Mouse (Mus musculus): ENCODE measurements at regions not wholly inside any gene's neighbourhood (a gene's known extent, or its start where the extent isn't known, plus 50 kb on each side); places are given as distances from the start of the nearest gene placed in this dataset.

- TF ChIP-seq POLR2A (IDR thresholded peaks at IDR 0.05; ENCODE audit: borderline replicate concordance, control insufficient read depth, low read depth, low read length) (no peak), CTCF (IDR thresholded peaks at IDR 0.05; ENCODE audit: control insufficient read depth, insufficient read depth, low read length) (no peak)
- Histone ChIP-seq H3K4me1 (ENCODE audit: control insufficient read depth, insufficient read depth, low read length) (no peaks in the 10 kb centered on the region), H3K27ac (ENCODE audit: control insufficient read depth, insufficient read depth, low read depth, low read length, poor library complexity) (no peak overlapping the region), H3K4me3 (replicated peaks; ENCODE audit: control insufficient read depth, low read depth, low read length) (peak overlapping the region; percentile 13)
- 31% methylated on average over 20 of the region's 20 CpGs for WGBS
These were observed 102.2 kb upstream of the Kitl start for GRCm38 (mm10) chr10:99913001-99913845.

DNA sequence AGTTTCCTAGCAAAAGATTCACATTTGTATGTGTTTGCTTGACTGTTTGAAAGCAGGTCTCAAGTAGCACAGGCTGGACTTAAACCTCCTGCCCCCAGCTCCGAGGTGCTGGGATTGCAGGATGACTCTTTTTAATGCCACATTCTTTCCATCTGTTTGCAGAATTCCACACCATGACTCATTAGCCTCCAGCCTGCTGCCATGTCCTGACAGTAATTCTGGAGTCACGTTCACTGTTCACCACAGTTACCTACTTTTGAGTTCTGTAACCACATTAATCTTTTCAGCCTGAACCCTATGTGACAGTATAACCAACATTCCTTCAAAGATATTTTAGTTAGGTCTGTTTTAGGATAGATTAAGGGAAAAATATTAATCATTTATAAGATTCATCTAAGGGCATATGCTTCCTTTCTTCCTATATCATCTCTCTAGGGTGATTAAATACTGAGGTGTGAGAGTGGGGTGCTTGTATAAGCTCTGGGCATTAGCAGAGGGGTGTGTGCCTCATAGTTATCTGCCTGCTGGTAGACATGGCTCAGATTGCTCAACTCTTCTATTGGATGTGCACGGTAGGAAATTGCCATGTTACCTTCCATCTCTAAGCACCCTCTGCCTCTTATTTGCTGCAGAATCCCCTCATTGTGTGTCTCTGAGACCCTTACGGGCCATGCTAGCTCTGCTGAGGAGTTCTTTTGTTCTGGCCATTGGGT is 105.3 kb upstream of the Kitl start:
- no peaks in the 10 kb centered on the region for H3K4me1 ChIP-seq (ENCODE audit: control insufficient read depth, insufficient read depth, low read length)
- H3K27ac ChIP-seq (ENCODE audit: control insufficient read depth, insufficient read depth, low read depth, low read length, poor library complexity), result no peak overlapping the region
- no peak for TF ChIP-seq POLR2A (IDR thresholded peaks at IDR 0.05; ENCODE audit: borderline replicate concordance, control insufficient read depth, low read depth, low read length)
- H3K4me3 ChIP-seq (replicated peaks; ENCODE audit: control insufficient read depth, low read depth, low read length), result no peak overlapping the region
- 70% methylated on average over 4 of the region's 4 CpGs for WGBS

DNA sequence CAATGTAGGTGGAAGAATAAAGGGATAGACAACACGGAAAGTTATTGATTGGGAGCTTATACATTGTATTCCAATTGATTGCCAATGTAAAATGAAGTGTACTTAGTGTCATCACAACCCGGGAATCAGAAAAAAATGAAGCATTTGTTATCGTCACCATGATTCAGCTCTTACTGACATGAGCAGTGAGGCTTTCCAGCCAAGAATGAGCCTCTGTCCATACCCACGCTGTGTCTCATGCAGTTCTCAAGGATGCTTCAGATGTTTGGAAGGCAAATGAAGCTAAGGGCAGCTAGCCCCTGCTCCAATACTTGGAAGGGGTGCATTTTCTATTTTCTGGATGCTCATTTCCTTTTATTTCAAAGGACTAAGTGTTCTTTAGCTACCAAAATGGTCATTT is 107.4 kb upstream of the Kitl start:
- H3K4me3 ChIP-seq (replicated peaks; ENCODE audit: control insufficient read depth, low read depth, low read length), result no peak overlapping the region
- H3K27ac ChIP-seq (ENCODE audit: control insufficient read depth, insufficient read depth, low read depth, low read length, poor library complexity), result no peak overlapping the region
- no peaks in the 10 kb centered on the region for H3K4me1 ChIP-seq (ENCODE audit: control insufficient read depth, insufficient read depth, low read length)
- 85% methylated on average over 4 of the region's 4 CpGs for WGBS
- TF ChIP-seq CTCF (IDR thresholded peaks at IDR 0.05; ENCODE audit: control insufficient read depth, insufficient read depth, low read length) (no peak), POLR2A (IDR thresholded peaks at IDR 0.05; ENCODE audit: borderline replicate concordance, control insufficient read depth, low read depth, low read length) (no peak)

- WGBS, result 82% methylated on average over 6 of the region's 6 CpGs
- Histone ChIP-seq H3K27ac (ENCODE audit: control insufficient read depth, insufficient read depth, low read depth, low read length, poor library complexity) (no peak overlapping the region), H3K4me1 (ENCODE audit: control insufficient read depth, insufficient read depth, low read length) (no peaks in the 10 kb centered on the region), H3K4me3 (replicated peaks; ENCODE audit: control insufficient read depth, low read depth, low read length) (no peak overlapping the region)
- TF ChIP-seq POLR2A (IDR thresholded peaks at IDR 0.05; ENCODE audit: borderline replicate concordance, control insufficient read depth, low read depth, low read length) (no peak), CTCF (IDR thresholded peaks at IDR 0.05; ENCODE audit: control insufficient read depth, insufficient read depth, low read length) (no peak)
These were observed 108.5 kb upstream of the Kitl start for GRCm38 (mm10) chr10:99906778-99907435.

GRCm38 (mm10) chr10:99902280-99903231 is 112.9 kb upstream of the Kitl start:
- TF ChIP-seq POLR2A (IDR thresholded peaks at IDR 0.05; ENCODE audit: borderline replicate concordance, control insufficient read depth, low read depth, low read length) (no peak), CTCF (IDR thresholded peaks at IDR 0.05; ENCODE audit: control insufficient read depth, insufficient read depth, low read length) (no peak)
- Histone ChIP-seq H3K27ac (ENCODE audit: control insufficient read depth, insufficient read depth, low read depth, low read length, poor library complexity) (no peak overlapping the region), H3K4me3 (replicated peaks; ENCODE audit: control insufficient read depth, low read depth, low read length) (no peak overlapping the region), H3K4me1 (ENCODE audit: control insufficient read depth, insufficient read depth, low read length) (no peaks in the 10 kb centered on the region)
- WGBS, result 69% methylated on average over 9 of the region's 9 CpGs

DNA sequence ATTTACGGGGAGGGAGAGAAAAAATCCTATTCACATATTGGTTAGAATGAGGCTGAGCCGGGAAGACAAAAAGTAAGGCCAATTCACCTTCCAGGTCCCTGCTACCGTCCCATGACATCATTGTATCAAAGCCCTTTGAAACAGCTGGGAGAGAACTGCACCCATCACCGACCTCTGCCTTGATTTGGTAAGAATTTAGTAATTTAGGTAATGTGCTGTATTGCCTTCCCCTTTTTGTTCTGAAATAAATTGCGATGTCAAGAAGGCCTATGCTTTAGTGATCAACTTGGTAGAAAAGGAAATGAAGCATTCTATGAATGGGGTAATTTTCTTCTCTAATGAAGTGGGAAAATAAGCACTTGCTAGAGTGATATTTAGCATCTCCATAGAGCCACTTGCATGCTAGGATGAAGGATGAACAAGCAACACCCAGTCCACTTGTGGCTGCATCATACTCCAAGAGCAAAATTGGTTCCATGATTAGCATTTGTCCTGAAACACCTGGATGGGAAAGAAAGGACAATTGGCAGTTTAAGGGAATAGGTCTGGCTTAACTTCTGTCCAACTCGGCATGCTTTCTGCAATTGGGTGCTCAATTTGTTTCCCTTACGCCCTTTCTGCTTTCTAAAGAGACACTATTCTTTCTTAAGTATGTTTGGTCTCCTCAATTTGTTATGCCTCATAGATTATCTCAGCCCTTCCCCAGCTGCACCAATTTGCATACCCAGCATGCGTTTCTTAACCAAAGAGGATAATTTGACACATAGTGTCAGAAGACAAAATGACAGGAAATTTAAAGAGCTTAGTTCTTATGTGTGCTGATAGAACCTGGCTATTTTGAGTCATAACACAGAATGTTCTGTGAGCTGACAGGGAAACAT is 114.2 kb upstream of the Kitl start:
- WGBS, result 77% methylated on average over 8 of the region's 8 CpGs
- TF ChIP-seq POLR2A (IDR thresholded peaks at IDR 0.05; ENCODE audit: borderline replicate concordance, control insufficient read depth, low read depth, low read length), result no peak
- TF ChIP-seq CTCF (IDR thresholded peaks at IDR 0.05; ENCODE audit: control insufficient read depth, insufficient read depth, low read length), result no peak
- no peak overlapping the region for H3K4me3 ChIP-seq (replicated peaks; ENCODE audit: control insufficient read depth, low read depth, low read length)
- no peak overlapping the region for H3K27ac ChIP-seq (ENCODE audit: control insufficient read depth, insufficient read depth, low read depth, low read length, poor library complexity)
- H3K4me1 ChIP-seq (ENCODE audit: control insufficient read depth, insufficient read depth, low read length), result no peaks in the 10 kb centered on the region

DNA sequence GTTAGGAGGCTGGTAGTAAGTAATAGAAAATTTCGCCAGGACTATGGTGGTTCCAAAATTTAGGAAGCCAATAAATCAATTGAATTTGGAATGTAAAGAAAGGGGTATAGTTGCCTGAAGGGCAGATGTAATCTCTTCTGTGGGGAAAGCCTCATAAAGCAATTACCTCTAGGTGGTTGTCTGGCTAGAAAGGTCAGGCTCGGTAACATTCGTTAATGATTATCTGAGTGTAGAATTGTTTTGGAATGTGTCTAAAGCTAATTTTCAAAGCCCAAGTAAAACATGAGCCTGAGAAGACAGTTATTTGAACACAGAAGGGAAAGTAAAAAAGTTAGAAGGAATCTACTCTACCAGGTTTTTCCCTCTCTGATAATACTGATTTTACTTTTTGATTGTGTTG is 121.4 kb upstream of the Kitl start:
- H3K27ac ChIP-seq (ENCODE audit: control insufficient read depth, insufficient read depth, low read depth, low read length, poor library complexity), result no peak overlapping the region
- TF ChIP-seq CTCF (IDR thresholded peaks at IDR 0.05; ENCODE audit: control insufficient read depth, insufficient read depth, low read length) (no peak), POLR2A (IDR thresholded peaks at IDR 0.05; ENCODE audit: borderline replicate concordance, control insufficient read depth, low read depth, low read length) (no peak)
- WGBS, result 66% methylated on average over 3 of the region's 3 CpGs

More for the DNA sequence above, 121.4 kb upstream of the Kitl start:
- H3K4me1 ChIP-seq (ENCODE audit: control insufficient read depth, insufficient read depth, low read length), result no peaks in the 10 kb centered on the region
- no peak overlapping the region for H3K4me3 ChIP-seq (replicated peaks; ENCODE audit: control insufficient read depth, low read depth, low read length)
